Mouse (Mus musculus) heart, adult 2 months (tissue): Measurements from ENCODE around the gene Maz.

Source experiments
- CTCF ChIP-seq: fragments of 200-600 bp; IDR thresholded peaks from 2 replicates; pipeline ENCODE4 v1.8.1; 2022; ENCODE audit warnings: antibody characterized with exemption, mild to moderate bottlenecking, moderate library complexity
- EP300 ChIP-seq: fragments of 200-500 bp; IDR thresholded peaks from 2 replicates; pipeline ENCODE4 v1.6.1; 2011; ENCODE audit warnings: low read depth, low read length, control low read depth; ENCODE audit not compliant: insufficient read depth
- POLR2A ChIP-seq: fragments of 200-500 bp; IDR thresholded peaks from 2 replicates; pipeline ENCODE4 v1.6.1; 2011; ENCODE audit warnings: mild to moderate bottlenecking, low read depth, low read length, control low read depth; ENCODE audit not compliant: insufficient read depth

GRCm38 (mm10) chr7:127009307-127010085 lies 17.3 kb downstream of the Maz start:
- no peak for TF ChIP-seq POLR2A
- no peak for TF ChIP-seq CTCF
- no peak for TF ChIP-seq EP300
